Mouse (Mus musculus): Measurements from ENCODE around the gene Tcap. TPM values are rescaled to one million over a fixed set of nuclear protein-coding genes. Genes with fewer than 3 reads are reported as not detected.
A peak's percentile ranks its signal among the peaks of the same experiment; 100 is the strongest.

Tcap gene
- polyA plus RNA-seq, 1 experiment from 2014 or later = 0.54 TPM

DNA sequence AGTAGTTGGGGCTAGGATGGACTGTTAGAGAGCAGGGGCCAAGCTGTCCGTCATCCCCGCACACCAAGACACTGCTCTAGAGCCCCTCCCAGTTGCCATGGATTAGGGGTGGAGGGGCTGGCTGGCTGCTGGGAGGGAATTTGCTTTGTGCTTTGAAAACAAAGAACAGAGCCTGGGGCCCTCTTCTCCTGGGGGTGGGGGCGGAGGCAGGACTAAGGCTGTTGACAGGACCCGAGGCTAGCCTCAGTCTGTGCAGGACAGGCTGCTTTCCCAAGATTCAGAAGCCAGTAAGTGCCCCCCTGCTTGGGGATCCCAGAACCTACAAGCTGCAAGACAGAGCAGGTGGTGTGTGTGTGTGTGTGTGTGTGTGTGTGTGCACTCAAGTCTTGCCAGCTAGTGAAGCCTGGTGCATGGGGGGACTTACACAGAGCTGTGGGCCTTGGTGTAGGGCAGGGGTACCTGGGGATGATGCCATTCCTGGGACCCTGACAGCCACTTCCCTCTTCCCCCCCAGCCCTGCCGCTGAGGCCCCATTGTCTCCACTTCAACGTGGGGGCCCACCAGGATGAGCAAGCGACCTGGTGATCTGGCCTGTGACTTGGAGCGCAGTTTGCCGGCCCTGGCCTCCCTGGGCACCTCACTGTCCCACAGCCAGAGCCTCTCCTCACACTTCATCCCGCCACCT lies 11.9 kb upstream of the Tcap start:
- Histone ChIP-seq H3K4me1 (replicated peaks; ENCODE audit: control insufficient read depth, insufficient read depth, low read length) (peaks cover 13% of the 10 kb centered on the region), H3K4me2 (replicated peaks; ENCODE audit: low read depth, low read length) (peak overlapping the region; percentile 19; the same call in 1 of the 2 replicates), H3K9ac (ENCODE audit: low read depth, low read length) (peak overlapping the region; percentile 29; the same call in 1 of the 2 replicates), H3K27ac (ENCODE audit: low read depth, low read length) (peak overlapping the region; percentile 37), H3K36me3 (ENCODE audit: control insufficient read depth, insufficient read depth, low read length) (peaks cover 6% of the 10 kb centered on the region; the same call in 1 of the 2 replicates), H3K9me3 (ENCODE audit: control insufficient read depth, low read length) (no peaks in the 10 kb centered on the region), H3K4me3 (ENCODE audit: low read depth, low read length) (no peak overlapping the region), H3K27me3 (ENCODE audit: control insufficient read depth, insufficient read depth, low read length) (no peaks in the 10 kb centered on the region)
- ATAC-seq (ENCODE audit: low FRiP score) (peak; percentile 82), DNase-seq (ENCODE audit: low spot score) (peak; percentile 66)
- 31% methylated on average over 10 of the region's 10 CpGs for WGBS

DNA sequence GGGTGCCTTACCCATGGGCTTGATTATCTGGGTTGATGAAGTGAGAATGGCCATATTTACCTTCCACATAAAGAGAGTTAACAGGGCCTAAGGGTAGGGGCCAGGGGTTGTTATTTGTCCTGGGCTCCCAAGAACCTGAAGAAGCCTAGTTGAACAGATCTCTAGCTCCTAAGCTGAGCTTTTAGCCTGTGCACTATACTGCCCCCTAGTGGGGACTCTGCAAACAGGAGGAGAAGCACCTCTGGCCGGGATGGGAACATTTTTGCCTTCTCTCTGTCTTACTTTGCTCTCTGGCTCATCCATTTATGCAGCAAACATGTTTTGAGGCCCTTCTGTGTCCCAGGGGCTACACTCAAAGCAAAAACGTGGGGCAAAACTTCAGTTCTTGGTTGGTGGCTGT lies 11.2 kb upstream of the Tcap start:
- ATAC-seq (ENCODE audit: low FRiP score) = peak; percentile 26; the same call in 1 of the 2 replicates
- no peak overlapping the region for H3K9ac ChIP-seq (ENCODE audit: low read depth, low read length)

DNA sequence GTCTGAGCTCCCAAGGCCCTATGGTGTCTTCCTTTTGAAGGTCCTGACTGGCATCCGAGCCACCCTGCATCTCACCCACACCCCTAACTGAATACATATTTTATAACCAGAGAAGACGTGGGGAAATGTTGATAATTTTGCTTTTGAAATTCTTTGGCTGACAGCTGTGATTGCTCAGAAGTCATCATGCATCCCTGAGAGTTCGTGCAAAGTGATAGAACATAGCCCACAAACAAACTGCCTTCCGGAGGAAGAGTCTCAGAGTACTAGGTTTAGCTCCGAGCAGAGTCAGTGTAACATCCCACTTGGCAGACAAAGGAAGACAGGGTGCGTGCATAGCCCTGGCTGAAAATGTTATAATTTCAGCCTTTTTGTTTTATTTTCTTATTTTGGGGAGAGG lies 10.4 kb upstream of the Tcap start:
- DNase-seq (ENCODE audit: low spot score) = no peak
- no peak overlapping the region for H3K4me3 ChIP-seq (ENCODE audit: low read depth, low read length)
- H3K9me3 ChIP-seq (ENCODE audit: control insufficient read depth, low read length) = no peaks in the 10 kb centered on the region
- no peaks in the 10 kb centered on the region for H3K27me3 ChIP-seq (ENCODE audit: control insufficient read depth, insufficient read depth, low read length)
- WGBS = 87% methylated on average over 6 of the region's 6 CpGs
- no peak for ATAC-seq (ENCODE audit: low FRiP score)
- no peak overlapping the region for H3K4me2 ChIP-seq (replicated peaks; ENCODE audit: low read depth, low read length)
- H3K36me3 ChIP-seq (ENCODE audit: control insufficient read depth, insufficient read depth, low read length) = peaks cover 12% of the 10 kb centered on the region
- peaks cover 13% of the 10 kb centered on the region for H3K4me1 ChIP-seq (replicated peaks; ENCODE audit: control insufficient read depth, insufficient read depth, low read length)
- H3K27ac ChIP-seq (ENCODE audit: low read depth, low read length) = no peak overlapping the region
- H3K9ac ChIP-seq (ENCODE audit: low read depth, low read length) = no peak overlapping the region

More for the DNA sequence above, 11.2 kb upstream of the Tcap start:
- Histone ChIP-seq H3K9me3 (ENCODE audit: control insufficient read depth, low read length) (no peaks in the 10 kb centered on the region), H3K36me3 (ENCODE audit: control insufficient read depth, insufficient read depth, low read length) (peaks cover 8% of the 10 kb centered on the region), H3K4me2 (replicated peaks; ENCODE audit: low read depth, low read length) (no peak overlapping the region), H3K4me3 (ENCODE audit: low read depth, low read length) (no peak overlapping the region), H3K27me3 (ENCODE audit: control insufficient read depth, insufficient read depth, low read length) (no peaks in the 10 kb centered on the region), H3K4me1 (replicated peaks; ENCODE audit: control insufficient read depth, insufficient read depth, low read length) (peaks cover 13% of the 10 kb centered on the region), H3K27ac (ENCODE audit: low read depth, low read length) (no peak overlapping the region)
- 0% methylated on average over 2 of the region's 2 CpGs for WGBS
- peak; percentile 85 for DNase-seq (ENCODE audit: low spot score)

DNA sequence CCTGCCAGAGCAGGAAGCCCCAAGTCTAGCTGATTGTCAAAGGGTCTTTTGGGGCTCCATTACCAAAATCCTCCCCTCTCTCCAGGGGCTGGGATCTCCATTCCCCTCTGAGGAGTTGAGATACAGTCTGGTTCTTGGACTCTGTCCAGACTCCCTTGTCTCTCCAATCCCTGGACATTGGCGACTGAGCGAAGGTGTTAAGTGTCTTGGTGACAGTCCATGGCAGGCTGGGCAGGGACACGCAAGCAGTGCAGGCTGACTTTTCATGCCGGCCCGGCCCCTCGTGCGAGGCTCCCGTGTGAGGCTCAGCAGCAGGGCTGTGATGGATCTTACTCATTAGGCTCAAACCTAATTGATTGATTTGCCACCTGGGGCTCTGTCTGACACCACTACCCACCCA lies 9.3 kb upstream of the Tcap start:
- Histone ChIP-seq H3K36me3 (ENCODE audit: control insufficient read depth, insufficient read depth, low read length) (peaks cover 15% of the 10 kb centered on the region), H3K9ac (ENCODE audit: low read depth, low read length) (no peak overlapping the region)

DNA sequence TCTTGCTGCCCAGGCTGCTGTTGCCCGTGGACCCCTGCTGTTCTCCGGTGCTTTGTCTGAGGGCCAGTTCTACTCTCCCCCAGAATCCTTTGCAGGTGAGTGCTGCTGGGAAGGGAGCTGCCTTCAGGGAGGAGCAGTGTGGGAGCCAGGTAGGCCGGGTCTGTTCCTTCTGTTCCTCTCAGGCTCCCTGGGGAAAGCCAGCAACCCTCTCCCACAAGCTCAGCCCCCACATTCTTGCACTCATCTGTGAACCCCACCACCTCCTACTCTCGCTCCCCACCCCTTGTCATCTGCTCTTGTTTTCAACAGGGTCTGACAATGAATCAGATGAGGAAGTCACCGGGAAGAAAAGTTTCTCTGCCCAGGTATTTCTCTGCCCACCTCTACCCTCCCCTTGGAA lies 6.9 kb upstream of the Tcap start:
- ATAC-seq (ENCODE audit: low FRiP score) (no peak), DNase-seq (ENCODE audit: low spot score) (no peak)
- Histone ChIP-seq H3K36me3 (ENCODE audit: control insufficient read depth, insufficient read depth, low read length) (peaks cover 15% of the 10 kb centered on the region), H3K4me3 (ENCODE audit: low read depth, low read length) (no peak overlapping the region), H3K9ac (ENCODE audit: low read depth, low read length) (no peak overlapping the region), H3K27me3 (ENCODE audit: control insufficient read depth, insufficient read depth, low read length) (no peaks in the 10 kb centered on the region), H3K4me2 (replicated peaks; ENCODE audit: low read depth, low read length) (no peak overlapping the region), H3K9me3 (ENCODE audit: control insufficient read depth, low read length) (no peaks in the 10 kb centered on the region), H3K27ac (ENCODE audit: low read depth, low read length) (no peak overlapping the region), H3K4me1 (replicated peaks; ENCODE audit: control insufficient read depth, insufficient read depth, low read length) (peaks cover 4% of the 10 kb centered on the region)
- WGBS = 74% methylated on average over 5 of the region's 5 CpGs

More for the DNA sequence above, 9.3 kb upstream of the Tcap start:
- H3K9me3 ChIP-seq (ENCODE audit: control insufficient read depth, low read length) = no peaks in the 10 kb centered on the region
- H3K27ac ChIP-seq (ENCODE audit: low read depth, low read length) = no peak overlapping the region
- 80% methylated on average over 8 of the region's 8 CpGs for WGBS
- H3K4me2 ChIP-seq (replicated peaks; ENCODE audit: low read depth, low read length) = no peak overlapping the region
- ATAC-seq (ENCODE audit: low FRiP score) (no peak), DNase-seq (ENCODE audit: low spot score) (no peak)
- H3K4me1 ChIP-seq (replicated peaks; ENCODE audit: control insufficient read depth, insufficient read depth, low read length) = peaks cover 13% of the 10 kb centered on the region
- no peak overlapping the region for H3K4me3 ChIP-seq (ENCODE audit: low read depth, low read length)
- no peaks in the 10 kb centered on the region for H3K27me3 ChIP-seq (ENCODE audit: control insufficient read depth, insufficient read depth, low read length)

DNA sequence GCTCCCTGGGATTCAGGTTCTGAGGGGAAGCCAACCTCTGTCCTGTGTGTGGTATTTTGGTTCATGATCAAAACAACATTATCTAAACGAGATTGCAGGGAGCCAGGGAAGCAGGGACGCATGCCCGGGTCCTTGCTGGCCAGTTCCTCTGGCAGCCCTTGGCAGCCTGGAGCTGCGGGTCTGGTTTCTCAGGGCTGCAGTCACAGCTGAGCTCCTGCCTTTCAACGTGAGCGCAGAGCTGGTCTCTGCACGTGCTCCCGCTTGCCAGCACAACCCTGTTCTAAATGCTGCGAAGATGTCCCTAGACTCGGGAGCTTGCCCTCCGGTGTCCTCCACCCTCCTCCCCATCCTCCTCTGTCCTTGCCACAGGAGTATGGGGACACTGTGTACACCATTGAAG lies 5.8 kb upstream of the Tcap start:
- Histone ChIP-seq H3K4me3 (ENCODE audit: low read depth, low read length) (no peak overlapping the region), H3K9me3 (ENCODE audit: control insufficient read depth, low read length) (no peaks in the 10 kb centered on the region), H3K27ac (ENCODE audit: low read depth, low read length) (no peak overlapping the region), H3K9ac (ENCODE audit: low read depth, low read length) (no peak overlapping the region), H3K36me3 (ENCODE audit: control insufficient read depth, insufficient read depth, low read length) (peaks cover 15% of the 10 kb centered on the region), H3K4me2 (replicated peaks; ENCODE audit: low read depth, low read length) (no peak overlapping the region), H3K27me3 (ENCODE audit: control insufficient read depth, insufficient read depth, low read length) (no peaks in the 10 kb centered on the region), H3K4me1 (replicated peaks; ENCODE audit: control insufficient read depth, insufficient read depth, low read length) (no peaks in the 10 kb centered on the region)
- ATAC-seq (ENCODE audit: low FRiP score) (no peak), DNase-seq (ENCODE audit: low spot score) (no peak)
- 85% methylated on average over 11 of the region's 11 CpGs for WGBS

DNA sequence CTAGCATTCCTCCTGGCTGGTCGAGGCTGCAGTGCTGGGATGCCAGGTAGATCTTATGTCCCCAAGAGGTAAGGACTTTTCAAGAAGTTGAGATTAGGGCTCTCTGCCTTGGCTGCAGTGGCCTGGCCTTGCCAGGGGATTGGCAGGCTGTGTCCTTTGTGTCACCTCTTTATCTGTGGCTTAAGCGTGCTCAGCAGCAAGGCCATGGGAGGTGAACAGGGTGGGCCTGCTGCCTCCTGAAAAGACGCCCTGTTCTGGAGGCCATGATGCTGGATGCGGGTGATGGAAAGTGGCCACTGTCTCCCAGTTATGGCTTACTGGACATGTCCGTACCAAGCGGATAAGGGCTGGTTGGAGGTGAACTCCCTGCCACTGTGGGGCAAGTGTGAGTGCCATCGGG lies 4.2 kb upstream of the Tcap start:
- H3K4me2 ChIP-seq (replicated peaks; ENCODE audit: low read depth, low read length) = no peak overlapping the region
- H3K9ac ChIP-seq (ENCODE audit: low read depth, low read length) = no peak overlapping the region
- H3K27me3 ChIP-seq (ENCODE audit: control insufficient read depth, insufficient read depth, low read length) = 0 out of 2 replicates have a peak, but pooled peaks cover 2% of the 10 kb centered on the region
- no peaks in the 10 kb centered on the region for H3K4me1 ChIP-seq (replicated peaks; ENCODE audit: control insufficient read depth, insufficient read depth, low read length)
- H3K36me3 ChIP-seq (ENCODE audit: control insufficient read depth, insufficient read depth, low read length) = peaks cover 15% of the 10 kb centered on the region
- H3K27ac ChIP-seq (ENCODE audit: low read depth, low read length) = no peak overlapping the region
- ATAC-seq (ENCODE audit: low FRiP score) = no peak
- 95% methylated on average over 7 of the region's 7 CpGs for WGBS
- H3K4me3 ChIP-seq (ENCODE audit: low read depth, low read length) = no peak overlapping the region
- no peak for DNase-seq (ENCODE audit: low spot score)
- H3K9me3 ChIP-seq (ENCODE audit: control insufficient read depth, low read length) = no peaks in the 10 kb centered on the region

DNA sequence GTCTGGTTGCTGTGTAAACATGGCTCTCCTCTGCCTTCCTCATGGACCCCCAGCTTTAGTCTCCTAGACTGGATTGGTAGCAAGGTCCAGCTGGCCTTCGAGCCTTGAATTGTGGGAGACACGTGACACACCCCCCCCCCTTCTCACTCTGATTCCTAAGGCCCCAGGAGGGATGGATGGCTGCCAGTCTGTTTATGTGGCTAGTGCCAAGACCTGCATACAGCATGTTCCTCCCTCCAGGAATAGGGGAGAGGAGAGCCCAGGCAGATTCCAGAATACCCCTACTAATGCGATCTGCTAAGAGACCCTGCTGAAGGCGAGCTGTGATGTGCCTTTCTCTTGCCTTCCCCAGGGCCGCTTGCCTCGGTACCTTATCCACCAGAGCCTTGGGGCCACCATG lies 3.5 kb upstream of the Tcap start:
- 89% methylated on average over 6 of the region's 6 CpGs for WGBS
- DNase-seq (ENCODE audit: low spot score) = no peak

DNA sequence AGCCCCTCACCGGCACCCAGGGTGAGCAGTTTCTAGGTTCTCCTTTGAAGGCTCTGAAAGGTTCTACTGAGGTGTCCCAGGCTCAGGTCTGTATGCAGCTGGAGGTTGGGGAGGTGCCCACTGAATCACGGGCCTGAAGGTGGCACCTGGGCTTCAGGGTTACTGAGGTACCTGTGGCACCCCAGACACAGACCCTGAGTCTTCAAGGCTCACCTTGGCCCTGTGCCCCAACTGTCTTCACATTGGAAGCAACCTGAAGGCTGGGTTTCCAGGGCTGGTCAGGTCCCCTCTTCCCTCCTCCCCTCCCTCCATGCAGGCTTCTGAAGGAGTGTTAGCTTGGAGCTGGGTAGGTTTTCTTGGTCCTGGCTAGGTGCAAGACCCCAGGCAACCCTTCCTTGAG lies 2.0 kb upstream of the Tcap start:
- Histone ChIP-seq H3K4me3 (ENCODE audit: low read depth, low read length) (no peak overlapping the region), H3K4me2 (replicated peaks; ENCODE audit: low read depth, low read length) (no peak overlapping the region), H3K27ac (ENCODE audit: low read depth, low read length) (no peak overlapping the region), H3K27me3 (ENCODE audit: control insufficient read depth, insufficient read depth, low read length) (peaks cover 15% of the 10 kb centered on the region), H3K4me1 (replicated peaks; ENCODE audit: control insufficient read depth, insufficient read depth, low read length) (no peaks in the 10 kb centered on the region), H3K9ac (ENCODE audit: low read depth, low read length) (no peak overlapping the region), H3K36me3 (ENCODE audit: control insufficient read depth, insufficient read depth, low read length) (peaks cover 9% of the 10 kb centered on the region), H3K9me3 (ENCODE audit: control insufficient read depth, low read length) (no peaks in the 10 kb centered on the region)
- ATAC-seq (ENCODE audit: low FRiP score) = no peak
- 87% methylated on average over 2 of the region's 2 CpGs for WGBS
- DNase-seq (ENCODE audit: low spot score) = no peak

More for the DNA sequence above, 3.5 kb upstream of the Tcap start:
- Histone ChIP-seq H3K4me3 (ENCODE audit: low read depth, low read length) (no peak overlapping the region), H3K9me3 (ENCODE audit: control insufficient read depth, low read length) (no peaks in the 10 kb centered on the region), H3K36me3 (ENCODE audit: control insufficient read depth, insufficient read depth, low read length) (peaks cover 14% of the 10 kb centered on the region), H3K27ac (ENCODE audit: low read depth, low read length) (no peak overlapping the region), H3K27me3 (ENCODE audit: control insufficient read depth, insufficient read depth, low read length) (0 out of 2 replicates have a peak, but pooled peaks cover 6% of the 10 kb centered on the region), H3K4me1 (replicated peaks; ENCODE audit: control insufficient read depth, insufficient read depth, low read length) (no peaks in the 10 kb centered on the region), H3K9ac (ENCODE audit: low read depth, low read length) (no peak overlapping the region), H3K4me2 (replicated peaks; ENCODE audit: low read depth, low read length) (no peak overlapping the region)
- no peak for ATAC-seq (ENCODE audit: low FRiP score)
